19 mouse cellular contexts compared by ENCODE assay signal in the genomic region with DNA sequence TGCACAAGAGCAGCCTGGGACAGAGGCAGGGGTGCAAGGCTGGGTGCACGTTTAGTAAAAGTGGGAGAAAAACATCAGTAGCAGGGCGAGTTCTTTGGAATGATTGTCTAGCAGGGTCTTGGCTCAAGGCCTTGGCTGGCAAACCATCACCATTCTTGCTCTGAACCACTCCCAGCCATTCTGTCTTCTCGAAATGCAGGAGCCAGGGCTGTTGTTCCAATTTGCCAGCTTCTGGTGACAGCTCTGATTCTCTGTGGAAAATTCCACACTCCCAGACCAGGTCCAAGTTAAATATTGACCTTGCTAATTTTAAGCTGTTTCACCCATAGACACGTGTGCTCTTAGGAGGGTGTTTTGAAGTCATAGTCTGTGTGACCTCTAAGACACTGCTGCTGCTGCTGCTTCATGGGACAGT.
A peak's percentile ranks its signal among the peaks of the same experiment; 100 is the strongest.
DNase-seq lines count a peak whose midpoint lies in the region; ATAC-seq lines count a peak whose summit lies in the region.
"Had no signal": no experiment of that assay in that cellular context is flagged by ENCODE, and none has a peak within 500 bp of the region (broad histone marks: within the 10 kb centered on the region; RNA-seq: fewer than 3 reads in every experiment).

No protein-coding gene starts in this region.

- DNase-seq in adrenal gland, adult 2 months = peak; percentile 16
- no peak for DNase-seq in adrenal gland, adult 8-10 months
- DNase-seq in heart, adult 8-10 months (ENCODE audit: low spot score) = no peak
- peak; percentile 11 for DNase-seq in lung, postnatal 14 days
- no peak for DNase-seq in lung, postnatal 4 days
- DNase-seq in thymus, postnatal 14 days = no peak
- no peak for DNase-seq in thymus, postnatal 36 days
- DNase-seq: cerebellum, adult 9-10 months; layer of hippocampus, adult 9-11 months; liver, embryonic 13.5 days; thymus, adult 18-20 months had no signal

- H3K27ac ChIP-seq in heart, embryonic 15.5 days = no peak overlapping the region
- H3K27ac ChIP-seq: forebrain, embryonic 13.5 days; heart, embryonic 13.5 days; hindbrain, embryonic 14.5 days; liver, embryonic 13.5 days had no signal

- no peak overlapping the region for H3K4me2 ChIP-seq in heart, embryonic 15.5 days
- H3K4me2 ChIP-seq: forebrain, embryonic 13.5 days; heart, embryonic 13.5 days; hindbrain, embryonic 14.5 days; liver, embryonic 13.5 days; midbrain, embryonic 11.5 days had no signal

- H3K27me3 ChIP-seq in heart, embryonic 15.5 days = no peaks in the 10 kb centered on the region
- H3K27me3 ChIP-seq: CH12.LX; forebrain, embryonic 13.5 days; heart, embryonic 13.5 days; liver, embryonic 13.5 days had no signal

- H3K4me3 ChIP-seq in heart, embryonic 15.5 days = no peak overlapping the region
- H3K4me3 ChIP-seq: forebrain, embryonic 13.5 days; heart, embryonic 13.5 days; liver, embryonic 13.5 days had no signal

- peaks cover 3% of the 10 kb centered on the region for H3K4me1 ChIP-seq in heart, embryonic 15.5 days (replicated peaks)
- H3K4me1 ChIP-seq: forebrain, embryonic 13.5 days; liver, embryonic 13.5 days had no signal

- WGBS in heart, embryonic 15.5 days = 36% methylated on average over 4 of the region's 4 CpGs

- no peak overlapping the region for H3K9ac ChIP-seq in heart, embryonic 15.5 days
- H3K9ac ChIP-seq: forebrain, embryonic 13.5 days; heart, embryonic 13.5 days; hindbrain, embryonic 14.5 days; liver, embryonic 13.5 days had no signal

- no peaks in the 10 kb centered on the region for H3K9me3 ChIP-seq in heart, embryonic 15.5 days (replicated peaks)
- H3K9me3 ChIP-seq: forebrain, embryonic 13.5 days; heart, embryonic 13.5 days; liver, embryonic 13.5 days had no signal

- ATAC-seq in heart, embryonic 15.5 days (replicated peaks; ENCODE audit: insufficient number of reproducible peaks, insufficient read depth, low FRiP score, low read depth) = peak; percentile 43; the same call in 1 of the 2 replicates
- ATAC-seq: activated CD4-positive, CD25-positive, alpha-beta regulatory T cell, adult 4 months; forebrain, embryonic 13.5 days; intestine, embryonic 16.5 days had no signal

- no peaks in the 10 kb centered on the region for H3K36me3 ChIP-seq in heart, embryonic 15.5 days
- H3K36me3 ChIP-seq: heart, embryonic 13.5 days; liver, embryonic 13.5 days had no signal

Comparison
In these comparisons a context has a peak if more than half of its experiments do, and no peak if none do; other contexts are left out.
1. DNase-seq: peak in adrenal gland, adult 2 months (single experiment) and lung, postnatal 14 days (single experiment); none in adrenal gland, adult 8-10 months (single experiment), heart, adult 8-10 months (single experiment), lung, postnatal 4 days (0 of 2), thymus, postnatal 14 days (single experiment) and thymus, postnatal 36 days (0 of 2).